Mouse (Mus musculus): ENCODE data around the gene Acsm1. TPM values are rescaled to one million over a fixed set of nuclear protein-coding genes. Genes with fewer than 3 reads are reported as not detected.

Acsm1 gene
- 7.8 TPM for polyA plus RNA-seq (2014; fragmentation: Illumina TruSeq; extraction: RNeasy Lipid Tissue Mini Kit (QIAGEN cat#74804); ENCODE audit: insufficient read depth, low read depth, low replicate concordance)

GRCm38 (mm10) chr7:119606664-119607076 lies at the start of gene Acsm1:
Gene Acsm1 (plus strand): TSS chr7:119607026.

GRCm38 (mm10) chr7:119689726-119690125 lies 82.9 kb downstream of the Acsm1 start, which contains the start of gene Acsm4:
Gene Acsm4 (plus strand): TSS chr7:119690026.

Other genes with a start within 250 kb of the Acsm1 start
- 1.2 TPM for gene Gp2, start 147.7 kb upstream of the Acsm1 start, polyA plus RNA-seq (2014; fragmentation: Illumina TruSeq; extraction: RNeasy Lipid Tissue Mini Kit (QIAGEN cat#74804); ENCODE audit: insufficient read depth, low read depth, low replicate concordance)
- not detected for gene Umod, start 127.7 kb upstream of the Acsm1 start, polyA plus RNA-seq (2014; fragmentation: Illumina TruSeq; extraction: RNeasy Lipid Tissue Mini Kit (QIAGEN cat#74804); ENCODE audit: insufficient read depth, low read depth, low replicate concordance)
- gene Acsm5, start 87.6 kb upstream of the Acsm1 start, polyA plus RNA-seq (2014; fragmentation: Illumina TruSeq; extraction: RNeasy Lipid Tissue Mini Kit (QIAGEN cat#74804); ENCODE audit: insufficient read depth, low read depth, low replicate concordance): 0.30 TPM
- not detected for gene Pdilt, start 83.5 kb upstream of the Acsm1 start, polyA plus RNA-seq (2014; fragmentation: Illumina TruSeq; extraction: RNeasy Lipid Tissue Mini Kit (QIAGEN cat#74804); ENCODE audit: insufficient read depth, low read depth, low replicate concordance)
- not detected for gene Acsm2, start 52.7 kb upstream of the Acsm1 start, polyA plus RNA-seq (2014; fragmentation: Illumina TruSeq; extraction: RNeasy Lipid Tissue Mini Kit (QIAGEN cat#74804); ENCODE audit: insufficient read depth, low read depth, low replicate concordance)
- gene Acsm4, start 83.0 kb downstream of the Acsm1 start, polyA plus RNA-seq (2014; fragmentation: Illumina TruSeq; extraction: RNeasy Lipid Tissue Mini Kit (QIAGEN cat#74804); ENCODE audit: insufficient read depth, low read depth, low replicate concordance): not detected
- gene Thumpd1, start 113.8 kb downstream of the Acsm1 start, polyA plus RNA-seq (2014; fragmentation: Illumina TruSeq; extraction: RNeasy Lipid Tissue Mini Kit (QIAGEN cat#74804); ENCODE audit: insufficient read depth, low read depth, low replicate concordance): 16.5 TPM
- 2.7 TPM for gene Acsm3, start 153.9 kb downstream of the Acsm1 start, polyA plus RNA-seq (2014; fragmentation: Illumina TruSeq; extraction: RNeasy Lipid Tissue Mini Kit (QIAGEN cat#74804); ENCODE audit: insufficient read depth, low read depth, low replicate concordance)
- 2.9 TPM for gene Rexo5, start 187.0 kb downstream of the Acsm1 start, polyA plus RNA-seq (2014; fragmentation: Illumina TruSeq; extraction: RNeasy Lipid Tissue Mini Kit (QIAGEN cat#74804); ENCODE audit: insufficient read depth, low read depth, low replicate concordance)
- gene Eri2, start 187.0 kb downstream of the Acsm1 start, polyA plus RNA-seq (2014; fragmentation: Illumina TruSeq; extraction: RNeasy Lipid Tissue Mini Kit (QIAGEN cat#74804); ENCODE audit: insufficient read depth, low read depth, low replicate concordance): 1.8 TPM